Mouse (Mus musculus) spleen, adult 2 months (tissue): ENCODE results near the gene Scarf1.

Experiments
- CTCF ChIP-seq: fragments of 200-500 bp; IDR thresholded peaks from 2 replicates; pipeline ENCODE4 v1.5.1; 2011; ENCODE audit warnings: mild to moderate bottlenecking, inconsistent platforms; ENCODE audit not compliant: insufficient read depth, insufficient read length, insufficient replicate concordance; ENCODE audit errors: extremely low read depth
- POLR2A ChIP-seq: fragments of 200-500 bp; IDR thresholded peaks from 2 replicates; pipeline ENCODE4 v1.6.1; 2011; ENCODE audit warnings: low read depth, low read length, inconsistent platforms

- TF ChIP-seq CTCF (no peak), POLR2A (no peak)
These were observed 52.5 kb downstream of the Scarf1 start for GRCm38 (mm10) chr11:75565849-75566248.
